Mouse (Mus musculus): ENCODE data around the gene Cstf1. TPM values are rescaled to one million over a fixed set of nuclear protein-coding genes. Genes with fewer than 3 reads are reported as not detected.
A peak's percentile ranks its signal among the peaks of the same experiment; 100 is the strongest.

Cstf1 gene
- polyA plus RNA-seq, 1 experiment from 2014 or later: 20.8 TPM

DNA sequence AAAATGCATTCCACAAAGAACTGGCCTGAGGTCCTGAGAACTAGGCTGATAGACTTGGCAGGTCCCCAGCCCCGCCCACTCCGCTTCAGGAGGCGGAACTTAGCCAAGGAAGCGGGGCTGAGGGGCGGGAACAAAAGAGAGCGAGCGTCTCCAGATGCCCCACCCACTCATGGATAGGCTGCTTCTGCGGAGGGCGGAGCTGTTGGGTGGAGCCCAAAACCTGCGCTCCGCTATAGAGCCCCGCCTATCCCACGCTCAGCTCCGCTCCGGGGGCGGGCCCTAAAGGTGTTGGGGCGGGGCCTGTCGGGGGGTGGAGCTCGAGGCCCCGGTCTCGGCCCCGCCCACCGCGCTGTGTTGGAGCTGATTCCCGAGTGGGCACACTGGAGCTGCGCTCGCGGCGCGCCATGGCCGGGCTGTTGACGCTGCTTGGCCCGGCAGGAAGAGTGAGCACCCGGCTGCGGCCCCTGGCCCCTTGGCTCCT lies 25.2 kb upstream of the Cstf1 start, which contains the start of gene Fam210b:
Gene Fam210b (plus strand): TSS at position 308 of the 481 bp plus-strand sequence.
- ATAC-seq: peak; percentile 96
- Histone ChIP-seq H3K9ac (ENCODE audit: low read depth, low read length) (peak within 1 kb of the TSS; percentile 82), H3K27ac (ENCODE audit: low read depth, low read length) (peak within 1 kb of the TSS; percentile 61), H3K27me3 (replicated peaks; ENCODE audit: control insufficient read depth, insufficient read depth, low read length) (no peaks in the 10 kb centered on the region), H3K4me1 (ENCODE audit: control insufficient read depth, insufficient read depth, low read depth, low read length) (peaks cover 22% of the 10 kb centered on the region), H3K36me3 (ENCODE audit: control insufficient read depth, insufficient read depth, low read length) (no peaks in the 10 kb centered on the region), H3K9me3 (ENCODE audit: control insufficient read depth, low read length) (no peaks in the 10 kb centered on the region), H3K4me2 (ENCODE audit: low read length) (peak within 1 kb of the TSS; percentile 100), H3K4me3 (ENCODE audit: low read length) (peak within 1 kb of the TSS; percentile 75)
- under 1% methylated on average over 32 of the region's 35 CpGs for WGBS

DNA sequence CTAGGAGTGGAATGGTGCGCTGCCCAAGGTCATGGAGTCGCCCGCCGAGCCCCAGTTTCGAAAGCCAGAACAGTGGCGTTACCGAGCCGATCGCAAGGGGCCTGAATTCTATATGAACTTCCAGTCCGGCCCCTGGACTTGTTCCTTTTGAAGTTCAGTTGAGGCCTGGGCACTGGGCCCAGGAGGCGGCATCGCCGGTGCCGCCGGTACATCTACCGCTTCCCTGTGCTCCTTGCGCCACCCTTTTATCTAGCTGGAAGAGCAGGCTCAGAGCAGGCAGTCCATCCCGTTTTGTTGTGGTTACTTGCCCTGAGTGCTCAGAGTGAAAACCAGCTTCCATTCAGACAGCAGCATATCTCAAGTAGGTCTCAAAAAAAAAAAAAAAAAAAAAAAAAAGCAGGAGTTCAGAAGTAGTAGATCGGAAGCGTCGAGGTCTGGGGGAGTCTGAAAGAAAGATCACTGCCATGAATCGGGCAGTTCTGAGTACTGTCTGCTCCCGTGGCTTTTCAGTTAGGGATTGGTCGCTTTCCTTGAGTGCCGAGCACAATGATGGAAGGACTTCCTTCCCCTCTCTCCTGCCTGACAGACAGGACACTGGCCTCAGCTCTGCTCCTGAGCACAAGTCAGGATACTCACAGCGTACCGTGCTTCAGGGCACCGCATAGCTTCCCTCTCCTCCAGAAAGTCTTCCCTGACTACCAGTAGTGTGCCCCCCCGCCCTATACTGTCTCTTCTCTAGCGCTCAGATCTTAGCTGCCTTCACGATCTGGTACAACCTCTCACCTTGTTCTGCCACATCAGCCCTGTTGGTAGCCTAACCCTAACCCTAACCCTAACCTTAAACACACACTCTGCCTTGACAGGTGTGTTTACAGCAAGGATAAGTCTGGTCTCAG lies 24.2 kb upstream of the Cstf1 start:
- peaks cover 22% of the 10 kb centered on the region for H3K4me1 ChIP-seq (ENCODE audit: control insufficient read depth, insufficient read depth, low read depth, low read length)
- no peaks in the 10 kb centered on the region for H3K27me3 ChIP-seq (replicated peaks; ENCODE audit: control insufficient read depth, insufficient read depth, low read length)
- H3K4me3 ChIP-seq (ENCODE audit: low read length): peak overlapping the region; percentile 75
- no peaks in the 10 kb centered on the region for H3K36me3 ChIP-seq (ENCODE audit: control insufficient read depth, insufficient read depth, low read length)
- peak overlapping the region; percentile 100 for H3K4me2 ChIP-seq (ENCODE audit: low read length)
- peak overlapping the region; percentile 82 for H3K9ac ChIP-seq (ENCODE audit: low read depth, low read length)
- no peak for ATAC-seq
- no peaks in the 10 kb centered on the region for H3K9me3 ChIP-seq (ENCODE audit: control insufficient read depth, low read length)
- 9% methylated on average over 31 of the region's 31 CpGs for WGBS
- H3K27ac ChIP-seq (ENCODE audit: low read depth, low read length): peak overlapping the region; percentile 61; the same call in 1 of the 2 replicates

DNA sequence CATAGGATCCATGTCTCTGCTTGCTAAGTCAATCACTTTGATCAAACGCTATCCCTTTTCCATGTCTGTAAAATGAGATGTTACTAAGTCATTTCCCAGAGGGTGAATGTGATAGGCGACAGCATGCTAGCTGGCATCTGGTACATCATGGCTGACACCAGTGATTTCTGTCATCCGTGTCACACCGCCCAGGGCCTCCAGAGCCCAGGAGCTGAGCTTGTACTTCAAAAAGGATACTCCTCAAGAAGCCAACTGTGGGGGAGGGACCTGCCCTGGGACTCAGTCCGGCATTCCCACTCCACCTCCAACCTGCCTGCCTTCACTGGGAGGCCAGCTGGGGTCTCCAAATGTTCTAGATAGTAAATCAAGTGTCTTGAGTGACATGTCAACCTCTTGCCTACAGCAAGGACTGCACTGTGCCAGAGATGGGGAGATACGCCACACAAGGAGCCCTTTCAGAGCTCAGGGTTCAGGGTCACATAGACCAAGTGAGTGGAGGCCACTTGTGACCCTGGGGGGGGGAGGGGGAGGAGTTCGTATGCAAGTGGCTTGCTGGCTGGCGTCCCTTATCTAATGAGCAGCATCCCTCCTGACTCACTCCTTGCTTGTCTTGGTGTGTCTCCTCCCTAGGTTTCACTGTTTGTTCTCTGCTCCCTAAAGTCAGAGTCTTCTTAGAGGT lies 23.4 kb upstream of the Cstf1 start:
- Histone ChIP-seq H3K36me3 (ENCODE audit: control insufficient read depth, insufficient read depth, low read length) (no peaks in the 10 kb centered on the region), H3K27ac (ENCODE audit: low read depth, low read length) (no peak overlapping the region), H3K27me3 (replicated peaks; ENCODE audit: control insufficient read depth, insufficient read depth, low read length) (no peaks in the 10 kb centered on the region), H3K4me3 (ENCODE audit: low read length) (no peak overlapping the region), H3K4me2 (ENCODE audit: low read length) (peak overlapping the region; percentile 100), H3K4me1 (ENCODE audit: control insufficient read depth, insufficient read depth, low read depth, low read length) (peaks cover 22% of the 10 kb centered on the region), H3K9me3 (ENCODE audit: control insufficient read depth, low read length) (no peaks in the 10 kb centered on the region), H3K9ac (ENCODE audit: low read depth, low read length) (no peak overlapping the region)
- ATAC-seq: no peak
- WGBS: 65% methylated on average over 8 of the region's 8 CpGs

DNA sequence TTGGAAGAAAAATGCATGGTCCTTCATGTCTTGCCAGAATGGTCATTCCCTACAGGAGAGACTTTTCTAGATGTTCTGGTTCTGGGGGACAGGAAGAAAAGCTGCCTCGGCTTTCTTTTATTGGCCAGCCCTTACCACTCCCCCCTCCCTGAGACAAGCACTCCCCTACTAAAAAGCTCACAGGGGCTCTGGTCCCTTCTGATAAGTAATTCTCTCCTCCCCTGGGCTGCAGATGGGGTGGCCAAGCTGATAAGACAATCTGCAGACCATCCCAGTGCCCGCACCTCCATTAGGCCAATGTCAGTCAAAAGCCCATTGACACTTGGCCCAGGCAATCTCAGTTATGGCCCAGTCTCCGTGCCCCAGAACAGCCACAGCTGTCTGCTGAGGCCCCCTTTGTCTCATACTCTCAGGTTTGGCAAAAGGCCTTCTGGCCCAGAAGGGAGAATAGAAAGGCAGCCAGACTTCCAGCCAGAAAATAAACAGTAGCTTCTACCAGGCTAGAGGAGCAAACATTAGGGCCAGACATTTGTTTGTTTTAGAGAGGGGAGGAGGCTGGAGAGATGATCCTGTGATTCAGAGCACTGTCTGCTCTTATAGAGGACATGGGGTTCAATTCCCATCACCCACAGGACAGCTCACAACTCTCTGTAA lies 22.1 kb upstream of the Cstf1 start:
- Histone ChIP-seq H3K9me3 (ENCODE audit: control insufficient read depth, low read length) (no peaks in the 10 kb centered on the region), H3K9ac (ENCODE audit: low read depth, low read length) (0 out of 2 replicates have a peak overlapping the region, but pooled peaks have one; percentile 27), H3K4me2 (ENCODE audit: low read length) (no peak overlapping the region; the same call in 1 of the 2 replicates)

DNA sequence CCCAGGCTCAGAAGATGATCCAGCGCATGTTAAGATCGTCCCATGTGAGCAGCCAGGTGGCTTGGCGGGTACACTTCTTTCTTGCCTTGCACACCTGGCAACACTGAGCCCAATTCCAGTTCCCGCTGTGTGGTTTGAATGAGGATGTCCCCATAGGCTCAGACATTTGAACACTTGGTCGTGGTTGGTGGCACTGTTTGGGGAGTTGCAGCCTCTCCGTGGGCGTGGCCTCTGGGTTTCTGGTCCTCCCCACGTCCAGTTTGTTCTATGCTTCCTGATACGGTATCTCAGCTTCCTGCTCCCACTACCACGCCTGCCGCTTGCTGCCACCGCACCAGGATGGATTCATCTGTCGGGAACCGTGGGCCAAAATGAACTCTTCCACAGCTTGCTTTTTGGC lies 20.7 kb upstream of the Cstf1 start:
- ATAC-seq: no peak
- no peak overlapping the region for H3K4me2 ChIP-seq (ENCODE audit: low read length)
- 81% methylated on average over 14 of the region's 14 CpGs for WGBS
- H3K4me3 ChIP-seq (ENCODE audit: low read length): no peak overlapping the region
- no peaks in the 10 kb centered on the region for H3K36me3 ChIP-seq (ENCODE audit: control insufficient read depth, insufficient read depth, low read length)
- peaks cover 29% of the 10 kb centered on the region for H3K4me1 ChIP-seq (ENCODE audit: control insufficient read depth, insufficient read depth, low read depth, low read length)
- no peak overlapping the region for H3K9ac ChIP-seq (ENCODE audit: low read depth, low read length)
- H3K27me3 ChIP-seq (replicated peaks; ENCODE audit: control insufficient read depth, insufficient read depth, low read length): no peaks in the 10 kb centered on the region
- no peak overlapping the region for H3K27ac ChIP-seq (ENCODE audit: low read depth, low read length)
- no peaks in the 10 kb centered on the region for H3K9me3 ChIP-seq (ENCODE audit: control insufficient read depth, low read length)

More for the DNA sequence above, 22.1 kb upstream of the Cstf1 start:
- Histone ChIP-seq H3K4me1 (ENCODE audit: control insufficient read depth, insufficient read depth, low read depth, low read length) (peaks cover 27% of the 10 kb centered on the region), H3K27me3 (replicated peaks; ENCODE audit: control insufficient read depth, insufficient read depth, low read length) (no peaks in the 10 kb centered on the region), H3K36me3 (ENCODE audit: control insufficient read depth, insufficient read depth, low read length) (no peaks in the 10 kb centered on the region), H3K27ac (ENCODE audit: low read depth, low read length) (0 out of 2 replicates have a peak overlapping the region, but pooled peaks have one; percentile 29), H3K4me3 (ENCODE audit: low read length) (no peak overlapping the region)
- no peak for ATAC-seq
- 33% methylated on average over 3 of the region's 3 CpGs for whole genome bisulfite sequencing

DNA sequence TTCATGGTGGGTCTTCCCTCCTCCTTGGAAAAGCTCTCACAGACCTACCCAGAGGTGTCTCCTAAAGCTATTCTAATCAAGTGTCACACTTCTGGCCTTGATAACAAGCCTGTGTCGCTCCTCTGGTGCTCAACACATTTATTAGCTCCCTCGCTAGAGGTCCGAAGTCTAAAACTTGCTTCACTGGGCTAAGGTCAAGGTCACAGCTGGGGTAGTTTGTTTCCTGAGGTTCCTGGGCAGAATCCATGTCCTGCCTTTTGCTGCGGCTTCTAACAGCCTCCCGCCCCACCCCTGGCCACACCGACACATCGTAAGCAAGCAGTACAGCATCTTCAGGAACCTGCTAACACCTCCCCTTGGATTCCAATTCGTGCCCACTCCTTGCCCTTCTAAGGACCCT lies 19.7 kb upstream of the Cstf1 start:
- Histone ChIP-seq H3K4me2 (ENCODE audit: low read length) (no peak overlapping the region), H3K9ac (ENCODE audit: low read depth, low read length) (no peak overlapping the region), H3K9me3 (ENCODE audit: control insufficient read depth, low read length) (no peaks in the 10 kb centered on the region), H3K4me1 (ENCODE audit: control insufficient read depth, insufficient read depth, low read depth, low read length) (peaks cover 27% of the 10 kb centered on the region), H3K27ac (ENCODE audit: low read depth, low read length) (no peak overlapping the region), H3K36me3 (ENCODE audit: control insufficient read depth, insufficient read depth, low read length) (no peaks in the 10 kb centered on the region), H3K27me3 (replicated peaks; ENCODE audit: control insufficient read depth, insufficient read depth, low read length) (no peaks in the 10 kb centered on the region), H3K4me3 (ENCODE audit: low read length) (no peak overlapping the region)
- 86% methylated on average over 8 of the region's 8 CpGs for WGBS
- no peak for ATAC-seq

DNA sequence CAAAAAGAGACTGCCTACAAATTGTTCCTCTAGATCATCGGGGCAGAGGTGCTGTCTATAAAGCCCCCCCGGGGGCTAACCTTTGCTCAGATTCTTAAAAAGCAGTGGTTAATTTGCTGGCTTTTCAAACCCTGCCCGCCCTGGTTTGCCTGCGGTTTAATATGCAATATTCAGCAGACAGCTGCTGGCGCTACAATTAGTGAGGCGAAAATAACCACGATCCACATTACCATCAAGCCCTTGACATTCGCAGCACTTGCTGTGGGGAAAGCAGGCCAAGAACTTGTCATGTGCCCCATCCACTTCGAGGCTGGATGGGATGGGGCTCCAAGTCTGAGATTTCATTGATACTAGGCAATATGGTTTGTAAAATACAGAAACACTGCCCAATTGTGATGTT lies 17.3 kb upstream of the Cstf1 start:
- H3K36me3 ChIP-seq (ENCODE audit: control insufficient read depth, insufficient read depth, low read length): no peaks in the 10 kb centered on the region
- H3K4me2 ChIP-seq (ENCODE audit: low read length): no peak overlapping the region
- H3K4me1 ChIP-seq (ENCODE audit: control insufficient read depth, insufficient read depth, low read depth, low read length): peaks cover 19% of the 10 kb centered on the region
- H3K4me3 ChIP-seq (ENCODE audit: low read length): no peak overlapping the region
- H3K27me3 ChIP-seq (replicated peaks; ENCODE audit: control insufficient read depth, insufficient read depth, low read length): no peaks in the 10 kb centered on the region
- H3K9me3 ChIP-seq (ENCODE audit: control insufficient read depth, low read length): no peaks in the 10 kb centered on the region
- H3K9ac ChIP-seq (ENCODE audit: low read depth, low read length): no peak overlapping the region
- H3K27ac ChIP-seq (ENCODE audit: low read depth, low read length): no peak overlapping the region
- whole genome bisulfite sequencing: 34% methylated on average over 9 of the region's 9 CpGs
- no peak for ATAC-seq

DNA sequence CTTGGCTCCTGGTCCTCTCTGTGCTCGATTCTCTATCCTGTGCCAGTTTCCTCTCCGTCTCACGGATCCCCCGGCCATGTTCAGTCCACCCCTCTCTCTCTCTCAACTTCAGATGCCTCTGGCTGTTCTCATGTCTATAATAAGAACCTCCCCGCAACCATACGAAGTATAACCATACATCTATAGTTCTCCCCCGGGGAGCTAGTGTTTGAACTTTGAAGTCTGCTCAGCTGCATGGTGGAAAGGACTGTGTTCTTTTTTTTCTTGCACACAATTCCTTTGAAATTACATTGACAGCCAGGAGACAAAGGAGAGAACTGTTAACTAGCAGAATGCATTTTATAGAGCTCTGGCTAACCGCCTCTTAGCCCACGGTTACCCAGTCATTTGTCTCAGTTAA lies 15.7 kb upstream of the Cstf1 start:
- no peaks in the 10 kb centered on the region for H3K9me3 ChIP-seq (ENCODE audit: control insufficient read depth, low read length)
- peaks cover 10% of the 10 kb centered on the region; the same call in 1 of the 2 replicates for H3K4me1 ChIP-seq (ENCODE audit: control insufficient read depth, insufficient read depth, low read depth, low read length)
- H3K27ac ChIP-seq (ENCODE audit: low read depth, low read length): no peak overlapping the region
- no peak for ATAC-seq
- H3K9ac ChIP-seq (ENCODE audit: low read depth, low read length): no peak overlapping the region
- H3K27me3 ChIP-seq (replicated peaks; ENCODE audit: control insufficient read depth, insufficient read depth, low read length): no peaks in the 10 kb centered on the region
- H3K4me3 ChIP-seq (ENCODE audit: low read length): no peak overlapping the region
- no peak overlapping the region for H3K4me2 ChIP-seq (ENCODE audit: low read length)
- H3K36me3 ChIP-seq (ENCODE audit: control insufficient read depth, insufficient read depth, low read length): no peaks in the 10 kb centered on the region
- whole genome bisulfite sequencing: 50% methylated on average over 9 of the region's 9 CpGs
